Mouse (Mus musculus) liver, embryonic 15.5 days (tissue): Measurements from ENCODE around the gene Nit2. TPM values are rescaled to one million over a fixed set of nuclear protein-coding genes. Genes with fewer than 3 reads are reported as not detected.

ENCODE experiments used
- ATAC-seq: fragments of 200-750 bp; cut with Nextera tagmentation; 2 replicates; pipeline ENCODE4 v1.8.0; 2017; ENCODE audit warnings: moderate number of reproducible peaks, mild to moderate bottlenecking, moderate library complexity; ENCODE audit not compliant: insufficient read depth
- H3K27ac ChIP-seq: fragments of 300-500 bp; sonication (generic); replicated peaks from 2 replicates; pipeline ENCODE4 v1.5.1; 2015; ENCODE audit warnings: mild to moderate bottlenecking, inconsistent platforms
- H3K27me3 ChIP-seq: fragments of 300-500 bp; sonication (generic); 2 replicates; pipeline ENCODE4 v1.6.1; 2015; ENCODE audit warnings: mild to moderate bottlenecking, inconsistent platforms
- H3K36me3 ChIP-seq: fragments of 300-500 bp; sonication (generic); replicated peaks from 2 replicates; pipeline ENCODE4 v1.6.1; 2015; ENCODE audit warnings: moderate library complexity, mild to moderate bottlenecking, inconsistent platforms
- H3K4me1 ChIP-seq: fragments of 300-500 bp; sonication (generic); replicated peaks from 2 replicates; pipeline ENCODE4 v1.6.1; 2015; ENCODE audit warnings: inconsistent platforms
- H3K4me2 ChIP-seq: fragments of 300-500 bp; sonication (generic); 2 replicates; pipeline ENCODE4 v1.6.1; 2015; ENCODE audit warnings: moderate library complexity, mild to moderate bottlenecking, inconsistent platforms
- H3K4me3 ChIP-seq: fragments of 300-500 bp; sonication (generic); replicated peaks from 2 replicates; pipeline ENCODE4 v1.5.1; 2015; ENCODE audit warnings: mild to moderate bottlenecking, inconsistent platforms
- H3K9ac ChIP-seq: fragments of 300-500 bp; sonication (generic); 2 replicates; pipeline ENCODE4 v1.6.1; 2015; ENCODE audit warnings: moderate library complexity, mild to moderate bottlenecking, inconsistent platforms
- H3K9me3 ChIP-seq: fragments of 300-500 bp; sonication (generic); replicated peaks from 2 replicates; pipeline ENCODE4 v1.6.1; 2016; ENCODE audit warnings: inconsistent platforms
- WGBS: fragments of 180-500 bp; shearing (Covaris S2); methylation state at CpG from one replicate; pipeline ENCODE4 v1.1.7; 2015; ENCODE audit warnings: mixed read lengths; ENCODE audit not compliant: insufficient replicate concordance; 5-methylcytosine and 5-hydroxymethylcytosine counted together
- polyA plus RNA-seq: library from polyadenylated mRNA; unstranded; fragments of >200 nt; fragmentation: Nextera tagmentation; extraction: Ambion mirVana; gene quantifications from 2 replicates; pipeline ENCODE4 v1.2.1, GENCODE M21; 2015

The Nit2 gene
- 39.5 and 44.5 TPM in 2 replicates for polyA plus RNA-seq

GRCm38 (mm10) chr16:57166611-57167513 lies at the start of gene Nit2:
TSS of gene Nit2 (minus strand) at chr16:57167341.
- H3K9me3 ChIP-seq, result no peaks in the 10 kb centered on the region
- H3K4me1 ChIP-seq, result peaks cover 28% of the 10 kb centered on the region
- peak within 1 kb of the TSS; percentile 81 for H3K27ac ChIP-seq
- no peaks in the 10 kb centered on the region for H3K27me3 ChIP-seq
- H3K4me3 ChIP-seq, result peak within 1 kb of the TSS; percentile 82
- H3K4me2 ChIP-seq, result peak within 1 kb of the TSS; percentile 93
- ATAC-seq, result peak; percentile 93
- H3K9ac ChIP-seq, result peak within 1 kb of the TSS; percentile 79
- H3K36me3 ChIP-seq, result peaks cover 20% of the 10 kb centered on the region
- under 1% methylated on average over 58 of the region's 58 CpGs for WGBS

GRCm38 (mm10) chr16:57215957-57216356 lies 48.8 kb upstream of the Nit2 start:
- no peaks in the 10 kb centered on the region for H3K27me3 ChIP-seq
- no peak overlapping the region for H3K4me3 ChIP-seq
- H3K27ac ChIP-seq, result no peak overlapping the region
- H3K4me2 ChIP-seq, result no peak overlapping the region
- H3K9ac ChIP-seq, result no peak overlapping the region
- H3K9me3 ChIP-seq, result no peaks in the 10 kb centered on the region
- ATAC-seq, result no peak
- peaks cover 18% of the 10 kb centered on the region; the same call in 1 of the 2 replicates for H3K36me3 ChIP-seq
- no peaks in the 10 kb centered on the region for H3K4me1 ChIP-seq

GRCm38 (mm10) chr16:57211037-57211436 lies 43.9 kb upstream of the Nit2 start:
- no peaks in the 10 kb centered on the region for H3K9me3 ChIP-seq
- H3K9ac ChIP-seq, result no peak overlapping the region
- ATAC-seq, result no peak
- H3K27ac ChIP-seq, result no peak overlapping the region
- H3K36me3 ChIP-seq, result peaks cover 20% of the 10 kb centered on the region; the same call in 1 of the 2 replicates
- no peak overlapping the region for H3K4me2 ChIP-seq
- WGBS, result 83% methylated on average over 2 of the region's 2 CpGs
- H3K27me3 ChIP-seq, result no peaks in the 10 kb centered on the region
- H3K4me3 ChIP-seq, result no peak overlapping the region
- no peaks in the 10 kb centered on the region for H3K4me1 ChIP-seq

GRCm38 (mm10) chr16:57208342-57208741 lies 41.2 kb upstream of the Nit2 start:
- H3K36me3 ChIP-seq, result peaks cover 20% of the 10 kb centered on the region; the same call in 1 of the 2 replicates
- ATAC-seq, result no peak
- H3K27me3 ChIP-seq, result no peaks in the 10 kb centered on the region
- 67% methylated on average over 2 of the region's 2 CpGs for WGBS
- no peak overlapping the region for H3K9ac ChIP-seq
- no peaks in the 10 kb centered on the region for H3K9me3 ChIP-seq
- no peak overlapping the region for H3K4me2 ChIP-seq
- no peak overlapping the region for H3K4me3 ChIP-seq
- no peaks in the 10 kb centered on the region for H3K4me1 ChIP-seq
- no peak overlapping the region for H3K27ac ChIP-seq

GRCm38 (mm10) chr16:57197281-57197680 lies 30.1 kb upstream of the Nit2 start:
- no peaks in the 10 kb centered on the region for H3K4me1 ChIP-seq
- peaks cover 13% of the 10 kb centered on the region; the same call in 1 of the 2 replicates for H3K36me3 ChIP-seq
- H3K9ac ChIP-seq, result no peak overlapping the region
- 54% methylated on average over 3 of the region's 3 CpGs for WGBS
- H3K4me3 ChIP-seq, result no peak overlapping the region
- no peaks in the 10 kb centered on the region for H3K9me3 ChIP-seq
- ATAC-seq, result no peak
- H3K27me3 ChIP-seq, result no peaks in the 10 kb centered on the region
- H3K4me2 ChIP-seq, result no peak overlapping the region
- H3K27ac ChIP-seq, result no peak overlapping the region

- Histone ChIP-seq H3K4me2 (no peak overlapping the region), H3K27ac (no peak overlapping the region), H3K36me3 (peaks cover 20% of the 10 kb centered on the region; the same call in 1 of the 2 replicates), H3K9ac (no peak overlapping the region), H3K4me1 (no peaks in the 10 kb centered on the region), H3K4me3 (no peak overlapping the region), H3K27me3 (no peaks in the 10 kb centered on the region), H3K9me3 (no peaks in the 10 kb centered on the region)
- ATAC-seq, result no peak
- 57% methylated on average over 5 of the region's 5 CpGs for WGBS
These were observed 29.4 kb upstream of the Nit2 start for GRCm38 (mm10) chr16:57196590-57196989.

- Histone ChIP-seq H3K4me1 (0 out of 2 replicates have a peak, but pooled peaks cover 8% of the 10 kb centered on the region), H3K4me3 (no peak overlapping the region), H3K27ac (no peak overlapping the region), H3K4me2 (no peak overlapping the region), H3K9ac (no peak overlapping the region), H3K36me3 (peaks cover 26% of the 10 kb centered on the region; the same call in 1 of the 2 replicates), H3K27me3 (no peaks in the 10 kb centered on the region), H3K9me3 (no peaks in the 10 kb centered on the region)
- WGBS, result 81% methylated on average over 14 of the region's 14 CpGs
- no peak for ATAC-seq
These were observed 24.1 kb upstream of the Nit2 start for GRCm38 (mm10) chr16:57191214-57191613.

GRCm38 (mm10) chr16:57190390-57190789 lies 23.2 kb upstream of the Nit2 start:
- peaks cover 32% of the 10 kb centered on the region; the same call in 1 of the 2 replicates for H3K36me3 ChIP-seq
- no peaks in the 10 kb centered on the region for H3K27me3 ChIP-seq
- H3K27ac ChIP-seq, result no peak overlapping the region
- H3K4me2 ChIP-seq, result no peak overlapping the region
- 0 out of 2 replicates have a peak, but pooled peaks cover 8% of the 10 kb centered on the region for H3K4me1 ChIP-seq
- no peak overlapping the region for H3K4me3 ChIP-seq
- 70% methylated on average over 8 of the region's 8 CpGs for WGBS
- H3K9ac ChIP-seq, result no peak overlapping the region
- no peaks in the 10 kb centered on the region for H3K9me3 ChIP-seq
- ATAC-seq, result no peak

GRCm38 (mm10) chr16:57189493-57189892 lies 22.4 kb upstream of the Nit2 start:
- H3K36me3 ChIP-seq, result peaks cover 31% of the 10 kb centered on the region; the same call in 1 of the 2 replicates
- no peak overlapping the region for H3K9ac ChIP-seq
- no peaks in the 10 kb centered on the region for H3K9me3 ChIP-seq
- H3K4me2 ChIP-seq, result no peak overlapping the region
- H3K27ac ChIP-seq, result no peak overlapping the region
- H3K27me3 ChIP-seq, result no peaks in the 10 kb centered on the region
- 0 out of 2 replicates have a peak, but pooled peaks cover 8% of the 10 kb centered on the region for H3K4me1 ChIP-seq
- no peak for ATAC-seq
- no peak overlapping the region for H3K4me3 ChIP-seq
- 22% methylated on average over 2 of the region's 2 CpGs for WGBS

- no peak for ATAC-seq
- Histone ChIP-seq H3K9ac (no peak overlapping the region), H3K9me3 (no peaks in the 10 kb centered on the region), H3K4me3 (no peak overlapping the region), H3K4me1 (0 out of 2 replicates have a peak, but pooled peaks cover 8% of the 10 kb centered on the region), H3K27ac (no peak overlapping the region), H3K36me3 (peaks cover 42% of the 10 kb centered on the region), H3K4me2 (no peak overlapping the region), H3K27me3 (no peaks in the 10 kb centered on the region)
- 87% methylated on average over 4 of the region's 4 CpGs for WGBS
These were observed 19.5 kb upstream of the Nit2 start for GRCm38 (mm10) chr16:57186618-57187017.

- H3K4me1 ChIP-seq, result 0 out of 2 replicates have a peak, but pooled peaks cover 4% of the 10 kb centered on the region
- no peak overlapping the region for H3K4me2 ChIP-seq
- H3K9ac ChIP-seq, result no peak overlapping the region
- no peak overlapping the region for H3K27ac ChIP-seq
- H3K9me3 ChIP-seq, result no peaks in the 10 kb centered on the region
- 66% methylated on average over 5 of the region's 5 CpGs for WGBS
- ATAC-seq, result peak; percentile 47; the same call in 1 of the 2 replicates
- H3K27me3 ChIP-seq, result no peaks in the 10 kb centered on the region
- H3K4me3 ChIP-seq, result no peak overlapping the region
- peaks cover 46% of the 10 kb centered on the region for H3K36me3 ChIP-seq
These were observed 14.9 kb upstream of the Nit2 start for GRCm38 (mm10) chr16:57182037-57182436.
